13 mouse cellular contexts compared by ENCODE assay signal in the genomic region with DNA sequence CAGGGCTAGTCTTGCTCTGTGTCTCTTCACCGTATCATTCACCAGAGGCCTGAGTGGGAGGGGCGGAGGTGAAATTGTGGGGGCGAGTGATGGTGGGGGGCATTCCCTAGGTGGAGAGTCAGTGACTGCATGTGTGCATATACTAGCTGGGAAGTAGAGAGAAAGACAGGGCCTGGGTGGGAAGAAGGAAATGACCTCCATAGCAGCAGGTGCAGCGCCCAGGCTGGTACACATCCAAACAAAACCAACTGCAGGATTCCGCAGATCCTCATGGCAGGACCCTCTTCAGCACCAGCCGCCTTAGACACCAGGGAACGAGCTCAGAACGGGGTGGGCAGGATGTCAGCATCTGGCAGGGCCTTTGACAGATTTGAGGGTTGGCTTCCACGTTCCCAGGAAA.
"Had no signal": no experiment of that assay in that cellular context is flagged by ENCODE, and none has a peak within 500 bp of the region (broad histone marks: within the 10 kb centered on the region; RNA-seq: fewer than 3 reads in every experiment).

No protein-coding gene starts in this region.

- H3K27ac ChIP-seq: kidney, postnatal 0 days; limb, embryonic 15.5 days; liver, embryonic 12.5 days had no signal

- H3K9me3 ChIP-seq: limb, embryonic 15.5 days; liver, embryonic 12.5 days had no signal

- ATAC-seq: liver, embryonic 12.5 days had no signal

- DNase-seq: kidney, adult 2 months; kidney, postnatal 36 days; layer of hippocampus, adult 9-11 months; layer of hippocampus, postnatal 36 days; lung, embryonic 14.5 days; lung, postnatal 10 days; lung, postnatal 4 days; right cerebral cortex, adult 18-20 months; right cerebral cortex, postnatal 25 days; thymus, postnatal 36 days had no signal

- H3K4me2 ChIP-seq: limb, embryonic 15.5 days; liver, embryonic 12.5 days; lung, embryonic 14.5 days had no signal

- H3K4me3 ChIP-seq: limb, embryonic 15.5 days; liver, embryonic 12.5 days had no signal

- H3K9ac ChIP-seq: limb, embryonic 15.5 days; liver, embryonic 12.5 days; lung, embryonic 14.5 days had no signal

- H3K27me3 ChIP-seq: liver, embryonic 12.5 days had no signal
